Mouse (Mus musculus) lung, postnatal 0 days (tissue): ENCODE measurements at regions not wholly inside any gene's neighbourhood (a gene's known extent, or its start where the extent isn't known, plus 50 kb on each side); places are given as distances from the start of the nearest gene placed in this dataset.

Source experiments
- ATAC-seq: fragments of 200-750 bp; cut with Nextera tagmentation; 2 replicates; pipeline ENCODE4 v1.8.0; 2017; ENCODE audit warnings: moderate library complexity
- DNase-seq: peaks from one replicate; pipeline ENCODE4 v3.0.0-alpha.2; 2016; ENCODE audit warnings: low spot score
- H3K27ac ChIP-seq: fragments of 300-500 bp; sonication (generic); 2 replicates; pipeline ENCODE4 v1.5.1; 2014; ENCODE audit warnings: antibody characterized with exemption, mild to moderate bottlenecking, low read length, mixed read lengths
- H3K27me3 ChIP-seq: fragments of 300-500 bp; sonication (generic); replicated peaks from 2 replicates; pipeline ENCODE4 v1.6.1; 2014; ENCODE audit warnings: low read length, mixed read lengths; ENCODE audit not compliant: insufficient read depth
- H3K36me3 ChIP-seq: fragments of 300-500 bp; sonication (generic); 2 replicates; pipeline ENCODE4 v1.6.1; 2014; ENCODE audit warnings: low read length, mixed read lengths; ENCODE audit not compliant: insufficient read depth
- H3K4me1 ChIP-seq: fragments of 300-500 bp; sonication (generic); 2 replicates; pipeline ENCODE4 v1.6.1; 2014; ENCODE audit warnings: antibody characterized with exemption, low read depth, low read length, mixed read lengths; ENCODE audit not compliant: insufficient read depth
- H3K4me2 ChIP-seq: fragments of 300-500 bp; sonication (generic); replicated peaks from 2 replicates; pipeline ENCODE4 v1.6.1; 2014; ENCODE audit warnings: low read depth, mild to moderate bottlenecking, low read length, moderate library complexity, mixed read lengths
- H3K4me3 ChIP-seq: fragments of 300-500 bp; sonication (generic); 2 replicates; pipeline ENCODE4 v1.5.1; 2014; ENCODE audit warnings: low read depth, low read length
- H3K9ac ChIP-seq: fragments of 300-500 bp; sonication (generic); replicated peaks from 2 replicates; pipeline ENCODE4 v1.6.1; 2014; ENCODE audit warnings: low read depth, mild to moderate bottlenecking
- H3K9me3 ChIP-seq: fragments of 300-500 bp; sonication (generic); 2 replicates; pipeline ENCODE4 v1.6.1; 2016; ENCODE audit warnings: low read length, mixed read lengths
- CTCF ChIP-seq: IDR thresholded peaks from 2 replicates; pipeline ENCODE4 v1.5.1; 2016; ENCODE audit warnings: antibody characterized with exemption, mild to moderate bottlenecking
- EP300 ChIP-seq: IDR thresholded peaks from 2 replicates; pipeline ENCODE4 v1.6.1; 2016; ENCODE audit warnings: antibody characterized with exemption, mild to moderate bottlenecking, control low read depth
- WGBS: fragments of 180-500 bp; shearing (Covaris S2); extraction: QIAGEN DNeasy Blood & Tissue Kit; methylation state at CpG from one replicate; pipeline ENCODE4 v1.1.7; 2014; 5-methylcytosine and 5-hydroxymethylcytosine counted together

DNA sequence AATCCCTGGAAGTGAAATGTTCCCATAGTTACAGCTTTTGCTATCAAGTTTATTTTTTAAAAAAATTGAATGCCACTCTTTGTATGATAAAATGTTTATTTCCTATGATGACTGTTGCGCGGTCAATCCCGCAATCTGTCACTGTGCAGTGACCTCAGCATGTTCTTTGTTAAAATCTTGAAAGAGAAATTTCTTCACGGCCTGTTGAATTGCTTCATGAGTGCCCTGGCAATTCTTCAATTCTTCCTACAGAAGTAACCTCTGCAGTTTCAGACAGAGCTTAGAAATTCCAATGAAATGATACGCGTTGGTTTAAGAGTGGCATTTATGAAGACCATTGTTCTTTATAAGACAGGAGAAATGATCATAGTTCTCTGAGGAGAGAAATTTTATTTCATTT lies 1567.4 kb upstream of the Sel1l start:
- no peak overlapping the region for H3K9ac ChIP-seq
- DNase-seq (no peak), ATAC-seq (no peak)
- no peak overlapping the region for H3K4me2 ChIP-seq
- WGBS, result 83% methylated on average over 6 of the region's 6 CpGs
- no peaks in the 10 kb centered on the region for H3K9me3 ChIP-seq
- no peak overlapping the region for H3K27ac ChIP-seq
- H3K27me3 ChIP-seq, result no peaks in the 10 kb centered on the region
- no peaks in the 10 kb centered on the region for H3K36me3 ChIP-seq
- H3K4me3 ChIP-seq, result no peak overlapping the region
- no peaks in the 10 kb centered on the region for H3K4me1 ChIP-seq
- TF ChIP-seq EP300 (no peak), CTCF (no peak)

DNA sequence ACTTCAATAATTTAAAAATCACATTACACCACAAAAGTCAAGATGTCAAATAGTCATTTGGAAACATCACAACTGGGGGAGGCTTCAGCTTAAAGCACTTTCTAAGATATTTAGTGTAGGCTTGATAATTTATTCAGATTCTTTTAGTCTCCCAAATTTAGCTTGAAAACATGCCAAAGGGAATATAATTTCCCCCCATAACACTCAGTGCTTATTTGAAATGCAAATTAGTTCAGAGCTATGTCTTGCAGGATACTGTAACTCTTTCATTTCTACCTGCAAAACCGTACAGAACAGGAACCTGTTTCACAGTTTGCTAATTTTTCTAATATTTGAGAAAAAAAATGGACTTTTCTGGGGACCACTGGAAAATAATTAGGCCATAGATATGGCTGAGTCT lies 1566.8 kb upstream of the Sel1l start:
- Histone ChIP-seq H3K4me2 (no peak overlapping the region), H3K4me1 (no peaks in the 10 kb centered on the region), H3K4me3 (no peak overlapping the region), H3K9me3 (no peaks in the 10 kb centered on the region), H3K27me3 (no peaks in the 10 kb centered on the region), H3K36me3 (no peaks in the 10 kb centered on the region), H3K27ac (no peak overlapping the region), H3K9ac (no peak overlapping the region)
- WGBS, result 59% methylated on average over 1 of the region's 1 CpGs
- DNase-seq (no peak), ATAC-seq (no peak)
- TF ChIP-seq EP300 (no peak), CTCF (no peak)

DNA sequence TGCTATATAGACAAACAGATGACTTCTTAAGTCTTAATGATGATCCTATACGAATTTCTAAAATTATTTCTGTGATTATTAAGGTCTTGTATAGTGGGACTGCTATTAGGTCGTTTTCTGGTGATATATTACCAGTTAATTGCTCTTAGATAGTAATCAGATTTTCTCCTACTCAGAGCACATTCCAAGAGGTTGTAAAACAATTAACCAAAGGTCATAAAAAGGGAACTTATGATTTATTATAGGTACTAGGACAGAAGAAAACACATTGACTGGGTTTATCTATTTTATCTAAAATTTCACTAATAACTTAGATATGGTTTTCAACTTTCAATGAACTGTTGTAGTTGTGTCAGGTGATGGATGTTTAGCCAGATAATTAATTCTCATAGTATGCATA lies 1536.6 kb upstream of the Sel1l start:
- no peak overlapping the region for H3K9ac ChIP-seq
- no peaks in the 10 kb centered on the region for H3K9me3 ChIP-seq
- no peaks in the 10 kb centered on the region for H3K4me1 ChIP-seq
- H3K4me3 ChIP-seq, result no peak overlapping the region
- H3K27me3 ChIP-seq, result no peaks in the 10 kb centered on the region
- ATAC-seq (no peak), DNase-seq (no peak)
- WGBS, result 16% methylated on average over 2 of the region's 2 CpGs
- no peak overlapping the region for H3K27ac ChIP-seq
- H3K36me3 ChIP-seq, result no peaks in the 10 kb centered on the region
- no peak overlapping the region for H3K4me2 ChIP-seq
- TF ChIP-seq EP300, result no peak
- no peak for TF ChIP-seq CTCF

DNA sequence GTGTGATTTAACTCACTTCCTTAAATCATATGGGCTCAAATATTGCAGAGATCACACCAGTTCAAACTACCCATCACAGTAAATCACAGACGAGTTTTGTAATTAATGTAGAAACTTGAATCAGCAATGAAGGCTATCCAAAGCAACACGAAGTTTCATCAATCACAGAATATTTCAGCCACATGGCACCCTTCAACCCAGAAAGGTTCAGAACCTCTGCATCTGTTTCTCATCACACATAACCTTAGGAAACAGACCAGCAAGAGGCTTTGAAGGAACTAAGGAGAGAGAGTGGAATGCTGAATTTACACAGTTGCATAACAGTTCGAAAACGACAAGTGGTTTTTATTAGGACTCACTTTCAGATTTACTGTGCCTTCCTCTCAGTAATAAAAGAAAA lies 1494.0 kb upstream of the Sel1l start:
- Histone ChIP-seq H3K4me1 (no peaks in the 10 kb centered on the region), H3K4me2 (no peak overlapping the region), H3K9ac (no peak overlapping the region), H3K9me3 (no peaks in the 10 kb centered on the region), H3K4me3 (no peak overlapping the region), H3K27me3 (no peaks in the 10 kb centered on the region), H3K36me3 (no peaks in the 10 kb centered on the region), H3K27ac (no peak overlapping the region)
- peak; percentile 6 for DNase-seq
- TF ChIP-seq EP300 (no peak), CTCF (no peak)
- no peak for ATAC-seq
- WGBS, result 53% methylated on average over 4 of the region's 4 CpGs

DNA sequence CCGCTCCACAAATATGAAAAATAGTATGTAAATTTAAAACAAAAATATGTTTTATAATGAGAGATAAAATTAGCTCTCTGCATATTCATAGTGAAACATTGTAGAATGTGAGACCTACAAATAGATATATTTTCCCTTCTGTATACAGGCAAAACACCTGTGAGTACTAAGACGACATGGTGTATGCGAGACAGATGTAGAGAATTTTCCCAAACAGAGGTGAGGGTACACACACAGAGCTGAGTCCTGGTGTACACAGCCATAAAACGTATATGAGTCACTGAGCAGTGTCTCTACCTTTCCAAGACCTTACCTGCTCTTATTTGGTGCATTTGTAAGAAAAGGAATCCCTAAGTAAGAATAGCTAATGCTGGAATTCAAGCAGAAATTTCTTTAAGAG lies 1493.6 kb upstream of the Sel1l start:
- Histone ChIP-seq H3K4me3 (no peak overlapping the region), H3K9me3 (no peaks in the 10 kb centered on the region), H3K27me3 (no peaks in the 10 kb centered on the region), H3K36me3 (no peaks in the 10 kb centered on the region), H3K4me2 (no peak overlapping the region), H3K9ac (no peak overlapping the region), H3K27ac (no peak overlapping the region), H3K4me1 (no peaks in the 10 kb centered on the region)
- TF ChIP-seq CTCF (no peak), EP300 (no peak)
- WGBS, result 69% methylated on average over 4 of the region's 4 CpGs
- DNase-seq (no peak), ATAC-seq (no peak)

DNA sequence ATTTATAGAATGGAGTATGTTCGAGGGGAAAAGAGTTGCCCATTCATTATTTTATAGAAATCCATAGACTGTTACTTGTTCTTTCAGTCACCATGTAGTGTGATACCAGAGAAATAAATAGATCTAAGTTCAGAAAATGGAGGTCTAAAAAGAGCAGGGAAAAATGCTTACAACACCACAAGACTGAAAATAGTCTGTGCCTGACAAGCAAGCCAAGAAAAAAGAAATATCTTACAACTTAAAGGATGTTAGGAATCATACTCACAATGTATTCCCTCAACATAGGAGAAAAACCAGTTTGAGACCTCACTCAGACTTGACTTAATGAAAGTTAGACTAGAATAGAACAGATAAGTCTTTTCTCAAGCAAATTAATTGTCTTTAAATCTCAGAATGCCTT lies 1486.6 kb upstream of the Sel1l start:
- Histone ChIP-seq H3K9me3 (no peaks in the 10 kb centered on the region), H3K4me1 (no peaks in the 10 kb centered on the region), H3K27me3 (no peaks in the 10 kb centered on the region), H3K4me3 (no peak overlapping the region), H3K27ac (no peak overlapping the region), H3K36me3 (no peaks in the 10 kb centered on the region), H3K4me2 (no peak overlapping the region), H3K9ac (no peak overlapping the region)
- ATAC-seq, result no peak
- no peak for TF ChIP-seq CTCF
- TF ChIP-seq EP300, result no peak
- DNase-seq, result no peak
- WGBS, result 81% methylated on average over 1 of the region's 1 CpGs

DNA sequence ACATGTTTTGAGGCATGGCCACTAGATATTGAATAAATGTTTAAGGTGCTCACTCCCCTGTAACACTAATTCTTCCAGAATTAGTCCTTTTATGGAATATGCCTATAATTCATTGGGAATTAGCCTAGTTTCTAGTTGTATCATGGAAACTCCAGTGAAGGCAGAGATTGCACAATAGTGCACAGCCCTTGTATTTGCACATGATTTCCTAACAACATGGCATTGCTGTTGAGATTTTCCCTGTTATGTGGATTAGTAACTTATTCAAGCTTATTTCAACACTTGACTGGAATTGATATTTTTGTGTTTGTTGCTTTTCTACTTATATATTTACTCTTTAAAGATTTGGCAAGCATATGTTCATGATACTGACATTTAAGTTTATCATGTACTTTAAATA lies 1463.3 kb upstream of the Sel1l start:
- Histone ChIP-seq H3K9ac (no peak overlapping the region), H3K36me3 (no peaks in the 10 kb centered on the region), H3K27ac (no peak overlapping the region), H3K27me3 (no peaks in the 10 kb centered on the region), H3K4me1 (no peaks in the 10 kb centered on the region), H3K4me2 (no peak overlapping the region), H3K4me3 (no peak overlapping the region), H3K9me3 (no peaks in the 10 kb centered on the region)
- ATAC-seq (no peak), DNase-seq (peak; percentile 39)
- TF ChIP-seq EP300 (no peak), CTCF (no peak)
